Mouse (Mus musculus) layer of hippocampus, postnatal 25 days (tissue): ENCODE measurements around the gene Fmo5. TPM values are rescaled to one million over a fixed set of nuclear protein-coding genes. Genes with fewer than 3 reads are reported as not detected.

Source experiments
- DNase-seq, 2 experiments: peaks; one replicate each; pipeline ENCODE4 v3.0.0; 2022; ENCODE audit warnings: mixed read lengths in 2 of 2, low spot score in 1 of 2; ENCODE audit errors: extremely low spot score in 1 of 2
- total RNA-seq, 2 experiments: library from RNA; stranded (reverse); gene quantifications; 2 replicates each; pipeline ENCODE4 v1.2.3; 2021

Gene Fmo5
- total RNA-seq, 2 experiments from 2014 or later: 3.7 to 4.4 TPM

- no peak for DNase-seq
Measured at GRCm38 (mm10) chr3:97630746-97631145, 2.1 kb downstream of the Fmo5 start.

- DNase-seq: no peak
Measured at GRCm38 (mm10) chr3:97631258-97631860, 2.8 kb downstream of the Fmo5 start.

- DNase-seq: no peak
Measured at GRCm38 (mm10) chr3:97633456-97633855, 4.9 kb downstream of the Fmo5 start.

GRCm38 (mm10) chr3:97634288-97634761 lies 5.7 kb downstream of the Fmo5 start:
- no peak for DNase-seq

- DNase-seq: no peak
Measured at GRCm38 (mm10) chr3:97641396-97641795, 12.8 kb downstream of the Fmo5 start.

GRCm38 (mm10) chr3:97642001-97642400 lies 13.4 kb downstream of the Fmo5 start:
- DNase-seq: no peak

- no peak for DNase-seq
Measured at GRCm38 (mm10) chr3:97648518-97648917, 19.9 kb downstream of the Fmo5 start.

- DNase-seq: no peak
Measured at GRCm38 (mm10) chr3:97649022-97649421, 20.4 kb downstream of the Fmo5 start.

- DNase-seq: no peak
Measured at GRCm38 (mm10) chr3:97649469-97649868, 20.9 kb downstream of the Fmo5 start.

- no peak for DNase-seq
Measured at GRCm38 (mm10) chr3:97651604-97652003, 23.0 kb downstream of the Fmo5 start.

- DNase-seq: no peak
Measured at GRCm38 (mm10) chr3:97653781-97654180, 25.2 kb downstream of the Fmo5 start.

- DNase-seq: no peak
Measured at GRCm38 (mm10) chr3:97654901-97655300, 26.3 kb downstream of the Fmo5 start.

- peak; percentile 97 to 99 for DNase-seq
Measured at GRCm38 (mm10) chr3:97657655-97658411, 29.2 kb downstream of the Fmo5 start, which contains the start of gene Prkab2. Gene Prkab2 (plus strand): TSS chr3:97658193.

- DNase-seq: peak in 1 of 2 experiments; percentile 60
Measured at GRCm38 (mm10) chr3:97658426-97659193, 30.0 kb downstream of the Fmo5 start.

- no peak for DNase-seq
Measured at GRCm38 (mm10) chr3:97659746-97660145, 31.1 kb downstream of the Fmo5 start.

GRCm38 (mm10) chr3:97661206-97661605 lies 32.6 kb downstream of the Fmo5 start:
- no peak for DNase-seq

GRCm38 (mm10) chr3:97665525-97665924 lies 36.9 kb downstream of the Fmo5 start:
- DNase-seq: no peak

- no peak for DNase-seq
Measured at GRCm38 (mm10) chr3:97666154-97666553, 37.5 kb downstream of the Fmo5 start.

GRCm38 (mm10) chr3:97667093-97667675 lies 38.6 kb downstream of the Fmo5 start:
- no peak for DNase-seq

GRCm38 (mm10) chr3:97674644-97675110 lies 46.1 kb downstream of the Fmo5 start, which contains the start of gene Gm17651:
Gene Gm17651 (minus strand): TSS chr3:97674694.
- DNase-seq: no peak
